Mouse (Mus musculus): ENCODE measurements around the gene Mcm6. TPM values are rescaled to one million over a fixed set of nuclear protein-coding genes. Genes with fewer than 3 reads are reported as not detected.

The Mcm6 gene
- polyA plus RNA-seq, 1 experiment from 2014 or later: 45.7 TPM

DNA sequence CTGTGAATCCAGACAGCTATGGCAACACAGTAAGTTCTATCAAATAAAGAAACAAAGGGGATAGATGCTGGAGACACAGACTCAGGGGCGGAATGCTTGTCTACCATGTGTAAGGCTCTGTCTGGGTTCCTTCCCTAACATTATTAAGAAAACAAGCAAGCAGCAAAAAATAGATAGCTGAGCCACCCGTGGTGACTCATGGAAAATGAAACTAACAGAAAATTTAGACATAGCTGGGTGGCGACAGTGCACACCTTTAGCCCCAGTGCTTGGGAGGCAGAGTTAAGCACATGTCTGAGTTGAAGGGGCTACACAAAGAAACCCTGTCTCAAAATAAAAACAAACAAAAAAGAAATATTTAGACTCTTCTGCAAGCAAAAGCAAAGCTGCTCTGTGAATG, 2.0 kb downstream of the Mcm6 start:
- no peak overlapping the region for H3K4me3 ChIP-seq (ENCODE audit: low read depth, low read length)
- peak overlapping the region; percentile 3; the same call in 1 of the 2 replicates for H3K4me2 ChIP-seq (ENCODE audit: low read depth, low read length)
- 0 out of 2 replicates have a peak, but pooled peaks cover 6% of the 10 kb centered on the region for H3K36me3 ChIP-seq (ENCODE audit: control insufficient read depth, insufficient read depth, low read length)
- H3K27ac ChIP-seq (ENCODE audit: low read depth, low read length): no peak overlapping the region; the same call in 1 of the 2 replicates
- no peak for ATAC-seq (ENCODE audit: low read depth)
- 0 out of 2 replicates have a peak, but pooled peaks cover 3% of the 10 kb centered on the region for H3K4me1 ChIP-seq (ENCODE audit: control insufficient read depth, insufficient read depth, low read length)
- no peak overlapping the region for H3K9ac ChIP-seq (replicated peaks; ENCODE audit: low read depth, low read length)
- WGBS: 64% methylated on average over 3 of the region's 3 CpGs
- no peaks in the 10 kb centered on the region for H3K27me3 ChIP-seq (ENCODE audit: control insufficient read depth, insufficient read depth, low read length)
- H3K9me3 ChIP-seq (ENCODE audit: control insufficient read depth, low read length): no peaks in the 10 kb centered on the region

DNA sequence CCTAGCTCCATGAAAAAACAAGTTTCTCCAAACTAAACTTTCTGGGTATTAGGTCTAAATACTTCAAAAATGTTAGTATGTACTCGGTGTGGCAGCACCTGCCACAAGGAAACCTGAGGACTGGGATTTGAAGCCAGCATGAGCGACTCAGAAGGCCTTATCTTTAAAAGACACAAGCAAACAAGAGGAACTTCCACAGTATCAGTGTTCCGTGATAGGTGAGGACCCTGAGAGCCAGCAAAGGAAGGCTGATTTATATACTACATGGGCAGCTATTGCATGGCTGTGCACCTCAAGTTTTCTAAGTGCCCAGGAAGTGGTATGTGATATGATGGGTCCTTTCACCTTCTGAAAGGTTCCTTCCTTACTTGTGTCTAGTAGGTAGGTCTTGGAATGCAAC, 6.4 kb downstream of the Mcm6 start:
- Histone ChIP-seq H3K4me3 (ENCODE audit: low read depth, low read length) (no peak overlapping the region), H3K36me3 (ENCODE audit: control insufficient read depth, insufficient read depth, low read length) (peaks cover 6% of the 10 kb centered on the region; the same call in 1 of the 2 replicates), H3K4me2 (ENCODE audit: low read depth, low read length) (no peak overlapping the region), H3K9me3 (ENCODE audit: control insufficient read depth, low read length) (no peaks in the 10 kb centered on the region), H3K27me3 (ENCODE audit: control insufficient read depth, insufficient read depth, low read length) (no peaks in the 10 kb centered on the region), H3K4me1 (ENCODE audit: control insufficient read depth, insufficient read depth, low read length) (no peaks in the 10 kb centered on the region), H3K27ac (ENCODE audit: low read depth, low read length) (no peak overlapping the region), H3K9ac (replicated peaks; ENCODE audit: low read depth, low read length) (no peak overlapping the region)
- no peak for ATAC-seq (ENCODE audit: low read depth)
- WGBS: 93% methylated on average over 3 of the region's 3 CpGs

DNA sequence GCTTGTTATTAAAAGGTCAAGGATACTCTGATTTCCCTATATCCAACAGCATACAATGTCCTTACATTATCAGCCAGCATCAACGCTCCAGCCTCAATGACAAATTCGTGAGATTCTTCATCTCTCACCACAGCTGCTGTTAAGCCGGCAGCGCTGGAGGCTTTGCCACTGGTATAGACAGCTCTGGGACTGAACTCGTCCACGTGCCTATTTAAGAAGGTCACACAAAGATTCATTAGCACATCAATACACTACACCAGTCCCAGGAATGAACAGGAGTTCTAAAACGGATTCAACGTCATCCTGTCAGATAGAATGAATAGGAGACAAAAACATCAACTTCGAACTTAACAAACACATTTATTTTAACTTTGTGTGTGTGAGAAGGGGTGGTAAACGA, 15.2 kb downstream of the Mcm6 start:
- H3K4me1 ChIP-seq (ENCODE audit: control insufficient read depth, insufficient read depth, low read length): no peaks in the 10 kb centered on the region
- H3K36me3 ChIP-seq (ENCODE audit: control insufficient read depth, insufficient read depth, low read length): peaks cover 8% of the 10 kb centered on the region; the same call in 1 of the 2 replicates
- H3K9me3 ChIP-seq (ENCODE audit: control insufficient read depth, low read length): no peaks in the 10 kb centered on the region
- H3K9ac ChIP-seq (replicated peaks; ENCODE audit: low read depth, low read length): no peak overlapping the region
- no peak for ATAC-seq (ENCODE audit: low read depth)
- 35% methylated on average over 10 of the region's 10 CpGs for WGBS
- no peaks in the 10 kb centered on the region for H3K27me3 ChIP-seq (ENCODE audit: control insufficient read depth, insufficient read depth, low read length)
- no peak overlapping the region for H3K27ac ChIP-seq (ENCODE audit: low read depth, low read length)
- no peak overlapping the region for H3K4me2 ChIP-seq (ENCODE audit: low read depth, low read length)
- H3K4me3 ChIP-seq (ENCODE audit: low read depth, low read length): no peak overlapping the region

DNA sequence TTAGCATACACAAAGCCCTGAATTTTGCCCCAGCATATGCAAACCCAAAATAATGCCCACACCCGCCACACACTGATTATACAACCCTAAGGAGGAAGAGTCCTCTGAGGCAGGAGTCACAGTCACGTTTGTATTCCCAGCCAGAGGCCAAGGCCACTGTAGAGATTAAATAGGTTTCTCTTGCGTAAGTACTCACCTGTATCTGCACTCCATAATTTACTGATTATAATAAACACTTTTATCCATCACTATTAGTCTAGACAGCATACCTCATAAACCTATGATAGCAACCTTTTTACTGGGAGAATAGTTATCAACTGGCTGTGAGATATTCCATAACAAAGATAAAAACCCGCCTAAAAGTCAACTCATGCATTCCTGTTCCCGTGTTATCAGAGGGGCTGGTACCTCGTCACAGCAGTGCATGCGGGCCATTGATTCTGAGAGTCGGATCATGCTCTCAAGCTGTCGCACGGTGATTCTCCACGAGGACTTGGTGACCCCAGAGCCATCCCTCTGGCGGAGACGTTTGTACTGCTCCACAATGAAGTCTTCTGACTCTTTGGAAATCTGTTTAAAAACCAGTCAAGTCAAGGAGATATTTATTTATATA, 21.6 kb downstream of the Mcm6 start:
- no peak for ATAC-seq (ENCODE audit: low read depth)
- Histone ChIP-seq H3K4me2 (ENCODE audit: low read depth, low read length) (no peak overlapping the region), H3K9me3 (ENCODE audit: control insufficient read depth, low read length) (no peaks in the 10 kb centered on the region), H3K36me3 (ENCODE audit: control insufficient read depth, insufficient read depth, low read length) (peaks cover 19% of the 10 kb centered on the region; the same call in 1 of the 2 replicates), H3K9ac (replicated peaks; ENCODE audit: low read depth, low read length) (no peak overlapping the region), H3K27ac (ENCODE audit: low read depth, low read length) (no peak overlapping the region), H3K4me1 (ENCODE audit: control insufficient read depth, insufficient read depth, low read length) (no peaks in the 10 kb centered on the region), H3K27me3 (ENCODE audit: control insufficient read depth, insufficient read depth, low read length) (no peaks in the 10 kb centered on the region), H3K4me3 (ENCODE audit: low read depth, low read length) (no peak overlapping the region)
- 91% methylated on average over 13 of the region's 13 CpGs for WGBS

DNA sequence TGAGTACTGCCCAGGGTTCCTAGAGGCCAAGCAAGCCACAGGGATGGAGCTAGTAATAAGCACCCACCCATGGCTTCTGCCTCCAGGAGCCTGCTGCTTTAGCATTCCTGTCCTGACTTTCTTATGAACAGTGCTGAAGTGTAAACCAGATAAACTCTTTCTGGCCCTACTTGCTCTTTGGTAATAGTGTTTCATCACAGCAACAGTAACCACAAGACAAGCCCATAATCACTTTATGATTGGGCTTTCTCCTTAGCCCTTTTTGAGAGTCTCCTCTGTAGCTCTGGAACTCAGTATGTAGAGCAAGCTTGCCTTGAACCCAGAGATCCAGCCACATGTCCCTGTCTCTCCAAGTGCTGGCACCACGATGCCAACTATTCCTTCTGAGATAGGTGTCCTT, 29.2 kb downstream of the Mcm6 start:
- no peaks in the 10 kb centered on the region for H3K9me3 ChIP-seq (ENCODE audit: control insufficient read depth, low read length)
- H3K4me2 ChIP-seq (ENCODE audit: low read depth, low read length): no peak overlapping the region
- H3K4me3 ChIP-seq (ENCODE audit: low read depth, low read length): no peak overlapping the region
- H3K36me3 ChIP-seq (ENCODE audit: control insufficient read depth, insufficient read depth, low read length): peaks cover 22% of the 10 kb centered on the region; the same call in 1 of the 2 replicates
- ATAC-seq (ENCODE audit: low read depth): no peak
- H3K4me1 ChIP-seq (ENCODE audit: control insufficient read depth, insufficient read depth, low read length): no peaks in the 10 kb centered on the region
- H3K27ac ChIP-seq (ENCODE audit: low read depth, low read length): no peak overlapping the region
- 91% methylated on average over 1 of the region's 1 CpGs for WGBS
- H3K27me3 ChIP-seq (ENCODE audit: control insufficient read depth, insufficient read depth, low read length): no peaks in the 10 kb centered on the region
- no peak overlapping the region for H3K9ac ChIP-seq (replicated peaks; ENCODE audit: low read depth, low read length)

DNA sequence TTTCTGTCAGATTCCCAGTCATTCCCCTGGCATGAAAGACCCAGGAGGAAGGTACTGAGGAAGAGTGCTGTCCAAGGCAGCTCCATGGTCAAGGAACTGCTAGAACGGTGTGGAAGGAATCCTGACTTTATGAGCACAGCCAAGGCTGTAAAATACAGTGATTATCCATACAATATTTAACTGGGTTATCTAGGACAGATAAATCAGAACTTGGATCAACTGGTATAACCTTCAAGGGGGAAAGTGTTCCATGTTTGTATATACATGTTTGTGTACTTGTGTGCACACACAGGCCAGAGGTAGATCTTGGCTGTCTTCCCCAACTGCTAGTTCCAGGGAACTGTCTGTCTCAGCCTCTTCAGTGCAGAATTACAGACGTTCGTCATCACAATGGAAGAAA, 31.2 kb downstream of the Mcm6 start, which contains the start of gene Lct:
Lct (minus strand) TSS at position 101 of the 400 bp plus-strand sequence.
- Histone ChIP-seq H3K9me3 (ENCODE audit: control insufficient read depth, low read length) (no peaks in the 10 kb centered on the region), H3K9ac (replicated peaks; ENCODE audit: low read depth, low read length) (no peak within 1 kb of the TSS), H3K27me3 (ENCODE audit: control insufficient read depth, insufficient read depth, low read length) (no peaks in the 10 kb centered on the region), H3K27ac (ENCODE audit: low read depth, low read length) (no peak within 1 kb of the TSS), H3K4me2 (ENCODE audit: low read depth, low read length) (no peak within 1 kb of the TSS), H3K36me3 (ENCODE audit: control insufficient read depth, insufficient read depth, low read length) (peaks cover 11% of the 10 kb centered on the region; the same call in 1 of the 2 replicates), H3K4me3 (ENCODE audit: low read depth, low read length) (no peak within 1 kb of the TSS), H3K4me1 (ENCODE audit: control insufficient read depth, insufficient read depth, low read length) (no peaks in the 10 kb centered on the region)
- 88% methylated on average over 3 of the region's 3 CpGs for whole genome bisulfite sequencing
- no peak for ATAC-seq (ENCODE audit: low read depth)

DNA sequence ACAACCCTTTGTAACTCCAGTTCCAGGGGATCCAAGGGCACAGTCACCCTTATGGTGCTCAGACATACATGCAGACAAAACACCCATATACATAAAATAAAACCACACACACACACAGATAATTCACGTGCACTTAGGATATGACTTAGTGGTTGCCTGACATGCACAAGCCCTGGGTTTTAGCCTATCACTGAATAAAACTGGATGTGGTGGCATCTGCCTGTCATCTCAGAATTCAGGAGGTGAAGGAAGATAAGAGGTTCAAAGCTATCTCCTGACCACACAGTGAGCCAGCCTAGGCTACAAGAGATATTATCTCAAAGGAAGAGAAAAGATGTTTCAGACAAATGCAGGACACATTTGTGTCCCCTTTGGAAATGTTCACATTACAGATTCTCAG, 32.3 kb downstream of the Mcm6 start:
- Histone ChIP-seq H3K27me3 (ENCODE audit: control insufficient read depth, insufficient read depth, low read length) (no peaks in the 10 kb centered on the region), H3K9me3 (ENCODE audit: control insufficient read depth, low read length) (no peaks in the 10 kb centered on the region), H3K9ac (replicated peaks; ENCODE audit: low read depth, low read length) (no peak overlapping the region), H3K4me2 (ENCODE audit: low read depth, low read length) (no peak overlapping the region), H3K36me3 (ENCODE audit: control insufficient read depth, insufficient read depth, low read length) (peaks cover 5% of the 10 kb centered on the region; the same call in 1 of the 2 replicates), H3K27ac (ENCODE audit: low read depth, low read length) (no peak overlapping the region), H3K4me3 (ENCODE audit: low read depth, low read length) (no peak overlapping the region), H3K4me1 (ENCODE audit: control insufficient read depth, insufficient read depth, low read length) (no peaks in the 10 kb centered on the region)
- ATAC-seq (ENCODE audit: low read depth): no peak
- 91% methylated on average over 1 of the region's 1 CpGs for WGBS

DNA sequence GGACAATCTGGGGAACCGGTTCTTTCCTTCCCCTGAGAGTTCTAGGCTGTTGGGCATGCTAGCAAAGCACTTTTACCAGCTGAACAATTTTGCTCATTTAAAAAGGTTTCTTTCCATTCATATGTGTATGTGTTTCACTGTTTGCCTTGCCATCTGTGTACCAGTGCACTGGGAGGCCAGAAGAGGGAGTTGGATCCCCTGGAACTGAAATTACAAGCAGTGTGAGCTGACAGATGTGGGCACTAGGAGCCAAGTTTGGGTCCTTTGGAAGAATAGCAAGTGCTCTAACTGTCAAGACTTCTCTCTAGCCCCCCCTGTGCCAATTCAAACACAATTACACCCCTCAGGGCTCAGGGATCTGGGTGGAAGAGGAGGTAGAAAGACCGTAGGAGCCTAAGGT, 34.7 kb downstream of the Mcm6 start:
- Histone ChIP-seq H3K36me3 (ENCODE audit: control insufficient read depth, insufficient read depth, low read length) (no peaks in the 10 kb centered on the region), H3K4me2 (ENCODE audit: low read depth, low read length) (no peak overlapping the region), H3K27me3 (ENCODE audit: control insufficient read depth, insufficient read depth, low read length) (no peaks in the 10 kb centered on the region), H3K27ac (ENCODE audit: low read depth, low read length) (no peak overlapping the region), H3K9ac (replicated peaks; ENCODE audit: low read depth, low read length) (no peak overlapping the region), H3K9me3 (ENCODE audit: control insufficient read depth, low read length) (no peaks in the 10 kb centered on the region), H3K4me1 (ENCODE audit: control insufficient read depth, insufficient read depth, low read length) (no peaks in the 10 kb centered on the region), H3K4me3 (ENCODE audit: low read depth, low read length) (no peak overlapping the region)
- ATAC-seq (ENCODE audit: low read depth): no peak
- 92% methylated on average over 2 of the region's 2 CpGs for WGBS

DNA sequence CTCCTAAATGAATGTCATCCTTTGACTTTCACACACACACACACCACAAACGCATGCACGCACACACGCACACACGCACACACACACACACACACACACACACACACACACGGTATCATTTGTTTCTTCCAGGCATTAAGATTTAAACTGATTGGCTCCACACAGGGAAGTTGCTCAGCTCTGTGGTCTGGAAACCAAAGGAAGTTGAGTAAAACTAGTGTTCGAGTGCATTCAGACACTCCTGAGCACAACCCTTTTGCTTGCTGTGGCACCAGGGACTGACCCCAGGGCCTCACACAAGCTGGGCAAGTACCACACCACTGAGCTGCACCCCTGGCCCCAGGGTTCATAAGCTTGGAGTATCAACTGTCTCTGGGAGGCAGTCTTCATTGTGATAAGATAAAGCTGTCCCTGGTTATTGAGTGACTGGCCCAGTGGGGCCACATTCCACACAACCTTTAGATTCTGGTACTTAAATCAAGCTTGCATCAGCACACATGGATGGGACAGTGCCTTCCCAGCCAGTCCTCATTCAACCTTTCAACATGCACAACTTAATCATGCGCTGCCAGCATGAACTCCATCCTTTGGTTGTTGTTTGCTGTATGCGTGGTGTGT, 36.3 kb downstream of the Mcm6 start:
- Histone ChIP-seq H3K4me1 (ENCODE audit: control insufficient read depth, insufficient read depth, low read length) (no peaks in the 10 kb centered on the region), H3K4me3 (ENCODE audit: low read depth, low read length) (no peak overlapping the region), H3K27ac (ENCODE audit: low read depth, low read length) (no peak overlapping the region), H3K9me3 (ENCODE audit: control insufficient read depth, low read length) (no peaks in the 10 kb centered on the region), H3K9ac (replicated peaks; ENCODE audit: low read depth, low read length) (no peak overlapping the region), H3K27me3 (ENCODE audit: control insufficient read depth, insufficient read depth, low read length) (no peaks in the 10 kb centered on the region), H3K36me3 (ENCODE audit: control insufficient read depth, insufficient read depth, low read length) (no peaks in the 10 kb centered on the region), H3K4me2 (ENCODE audit: low read depth, low read length) (no peak overlapping the region)
- no peak for ATAC-seq (ENCODE audit: low read depth)
- WGBS: 94% methylated on average over 8 of the region's 8 CpGs

All from neural tube, embryonic 14.5 days (tissue).